Mouse (Mus musculus) E14TG2a.4 (cell line): ENCODE measurements at regions not wholly inside any gene's neighbourhood (a gene's known extent, or its start where the extent isn't known, plus 50 kb on each side); places are given as distances from the start of the nearest gene placed in this dataset.
A peak's percentile ranks its signal among the peaks of the same experiment; 100 is the strongest.

Source experiments
- H3K27me3 ChIP-seq: 2 replicates; pipeline ENCODE4 v1.6.1; 2014; ENCODE audit warnings: low read length, control low read depth; ENCODE audit not compliant: insufficient read depth
- H3K36me3 ChIP-seq: 2 replicates; pipeline ENCODE4 v1.6.1; 2014; ENCODE audit warnings: low read length, control low read depth; ENCODE audit not compliant: insufficient read depth
- H3K4me1 ChIP-seq: replicated peaks from 2 replicates; pipeline ENCODE4 v1.6.1; 2014; ENCODE audit warnings: low read depth, low read length, control low read depth
- H3K4me3 ChIP-seq: replicated peaks from 2 replicates; pipeline ENCODE4 v1.5.1; 2014; ENCODE audit warnings: mild to moderate bottlenecking, low read length
- H3K9me3 ChIP-seq: 2 replicates; pipeline ENCODE4 v1.6.1; 2014; ENCODE audit warnings: low read length, control low read depth
- CTCF ChIP-seq: conservative IDR thresholded peaks from 2 replicates; pipeline ENCODE4 v1.5.1; 2014; ENCODE audit warnings: low read length
- NANOG ChIP-seq: IDR thresholded peaks from 2 replicates; pipeline ENCODE4 v1.6.1; 2014; ENCODE audit warnings: borderline replicate concordance, low read length, mixed read lengths
- POU5F1 ChIP-seq: IDR thresholded peaks from 2 replicates; pipeline ENCODE4 v1.6.1; 2014; ENCODE audit warnings: low read length, borderline replicate concordance

- Histone ChIP-seq H3K27me3 (no peaks in the 10 kb centered on the region), H3K36me3 (no peaks in the 10 kb centered on the region), H3K9me3 (peaks cover 28% of the 10 kb centered on the region), H3K4me3 (no peak overlapping the region), H3K4me1 (no peaks in the 10 kb centered on the region)
- TF ChIP-seq POU5F1 (no peak), CTCF (peak; percentile 16; the same call in 1 of the 2 replicates), NANOG (no peak)
Observed at GRCm38 (mm10) chr7:68651418-68651817, 97.6 kb downstream of the Arrdc4 start.

- Histone ChIP-seq H3K9me3 (no peaks in the 10 kb centered on the region), H3K36me3 (no peaks in the 10 kb centered on the region), H3K4me3 (no peak overlapping the region), H3K27me3 (no peaks in the 10 kb centered on the region), H3K4me1 (no peaks in the 10 kb centered on the region)
- TF ChIP-seq NANOG (no peak), CTCF (no peak), POU5F1 (no peak)
Observed at GRCm38 (mm10) chr7:68637556-68638215, 111.4 kb downstream of the Arrdc4 start.

- Histone ChIP-seq H3K27me3 (no peaks in the 10 kb centered on the region), H3K36me3 (no peaks in the 10 kb centered on the region), H3K4me1 (no peaks in the 10 kb centered on the region), H3K9me3 (peaks cover 8% of the 10 kb centered on the region), H3K4me3 (no peak overlapping the region)
- TF ChIP-seq NANOG (no peak), CTCF (no peak), POU5F1 (no peak)
Observed at GRCm38 (mm10) chr7:68621080-68621479, 128.0 kb downstream of the Arrdc4 start.

- TF ChIP-seq CTCF (no peak), POU5F1 (no peak), NANOG (no peak)
- Histone ChIP-seq H3K4me3 (no peak overlapping the region), H3K9me3 (no peaks in the 10 kb centered on the region)
Observed at GRCm38 (mm10) chr7:68610499-68610898, 138.5 kb downstream of the Arrdc4 start.

GRCm38 (mm10) chr7:68607170-68607569, 141.9 kb downstream of the Arrdc4 start:
- H3K4me1 ChIP-seq = no peaks in the 10 kb centered on the region
- TF ChIP-seq POU5F1 = no peak
- no peaks in the 10 kb centered on the region for H3K36me3 ChIP-seq
- H3K27me3 ChIP-seq = no peaks in the 10 kb centered on the region
- no peak overlapping the region for H3K4me3 ChIP-seq
- no peaks in the 10 kb centered on the region for H3K9me3 ChIP-seq

More at GRCm38 (mm10) chr7:68610499-68610898, 138.5 kb downstream of the Arrdc4 start:
- no peaks in the 10 kb centered on the region for H3K36me3 ChIP-seq
- no peaks in the 10 kb centered on the region for H3K4me1 ChIP-seq
- H3K27me3 ChIP-seq = no peaks in the 10 kb centered on the region

- Histone ChIP-seq H3K4me3 (no peak overlapping the region), H3K27me3 (no peaks in the 10 kb centered on the region), H3K9me3 (no peaks in the 10 kb centered on the region), H3K36me3 (no peaks in the 10 kb centered on the region), H3K4me1 (no peaks in the 10 kb centered on the region)
- TF ChIP-seq CTCF = no peak
- no peak for TF ChIP-seq NANOG
- TF ChIP-seq POU5F1 = no peak
Observed at GRCm38 (mm10) chr7:68606278-68606677, 142.8 kb downstream of the Arrdc4 start.

- H3K4me1 ChIP-seq = no peaks in the 10 kb centered on the region
- H3K36me3 ChIP-seq = no peaks in the 10 kb centered on the region
- no peaks in the 10 kb centered on the region for H3K9me3 ChIP-seq
- no peak overlapping the region for H3K4me3 ChIP-seq
- TF ChIP-seq POU5F1 = no peak
- TF ChIP-seq CTCF = no peak
- no peak for TF ChIP-seq NANOG
- no peaks in the 10 kb centered on the region for H3K27me3 ChIP-seq
Observed at GRCm38 (mm10) chr7:68603711-68604110, 145.3 kb downstream of the Arrdc4 start.

GRCm38 (mm10) chr7:68602003-68602402, 147.0 kb downstream of the Arrdc4 start:
- TF ChIP-seq POU5F1 (no peak), NANOG (no peak), CTCF (no peak)
- Histone ChIP-seq H3K4me1 (no peaks in the 10 kb centered on the region), H3K9me3 (no peaks in the 10 kb centered on the region), H3K36me3 (no peaks in the 10 kb centered on the region), H3K4me3 (no peak overlapping the region), H3K27me3 (no peaks in the 10 kb centered on the region)

- Histone ChIP-seq H3K4me3 (no peak overlapping the region), H3K9me3 (no peaks in the 10 kb centered on the region), H3K4me1 (no peaks in the 10 kb centered on the region), H3K36me3 (no peaks in the 10 kb centered on the region), H3K27me3 (no peaks in the 10 kb centered on the region)
- no peak for TF ChIP-seq NANOG
Observed at GRCm38 (mm10) chr7:68594017-68594386, 155.0 kb downstream of the Arrdc4 start.
